Mouse (Mus musculus) lung, embryonic 16.5 days (tissue): ENCODE data around the gene Ssr4. TPM values are rescaled to one million over a fixed set of nuclear protein-coding genes. Genes with fewer than 3 reads are reported as not detected.
A peak's percentile ranks its signal among the peaks of the same experiment; 100 is the strongest.

Source experiments
- ATAC-seq: fragments of 200-750 bp; cut with Nextera tagmentation; 2 replicates; pipeline ENCODE4 v1.8.0; 2017; ENCODE audit warnings: low read depth, mild to moderate bottlenecking, moderate library complexity
- H3K27ac ChIP-seq: fragments of 300-500 bp; sonication (generic); 2 replicates; pipeline ENCODE4 v1.5.1; 2014; ENCODE audit warnings: mild to moderate bottlenecking, control low read depth, low read length
- H3K27me3 ChIP-seq: fragments of 300-500 bp; sonication (generic); 2 replicates; pipeline ENCODE4 v1.6.1; 2014; ENCODE audit warnings: low read depth, low read length, mixed read lengths; ENCODE audit not compliant: control insufficient read depth, insufficient read depth
- H3K36me3 ChIP-seq: fragments of 300-500 bp; sonication (generic); 2 replicates; pipeline ENCODE4 v1.6.1; 2014; ENCODE audit warnings: low read length; ENCODE audit not compliant: control insufficient read depth, insufficient read depth
- H3K4me1 ChIP-seq: fragments of 300-500 bp; sonication (generic); replicated peaks from 2 replicates; pipeline ENCODE4 v1.6.1; 2014; ENCODE audit warnings: low read length, mixed read lengths; ENCODE audit not compliant: control insufficient read depth, insufficient read depth
- H3K4me2 ChIP-seq: fragments of 300-500 bp; sonication (generic); 2 replicates; pipeline ENCODE4 v1.6.1; 2014; ENCODE audit warnings: low read depth, low read length, control low read depth
- H3K4me3 ChIP-seq: fragments of 300-500 bp; sonication (generic); 2 replicates; pipeline ENCODE4 v1.5.1; 2014; ENCODE audit warnings: mild to moderate bottlenecking, low read length, control low read depth
- H3K9ac ChIP-seq: fragments of 300-500 bp; sonication (generic); 2 replicates; pipeline ENCODE4 v1.6.1; 2014; ENCODE audit warnings: low read length, control low read depth
- H3K9me3 ChIP-seq: fragments of 300-500 bp; sonication (generic); 2 replicates; pipeline ENCODE4 v1.6.1; 2016; ENCODE audit warnings: low read length; ENCODE audit not compliant: control insufficient read depth
- WGBS: fragments of 180-500 bp; shearing (Covaris S2); extraction: QIAGEN DNeasy Blood & Tissue Kit; methylation state at CpG from one replicate; pipeline ENCODE4 v1.1.7; 2014; 5-methylcytosine and 5-hydroxymethylcytosine counted together
- polyA plus RNA-seq: library from polyadenylated mRNA; unstranded; fragments of >200 nt; fragmentation: Nextera tagmentation; extraction: Ambion mirVana; gene quantifications from 2 replicates; pipeline ENCODE4 v1.2.1, GENCODE M21; 2015

Ssr4 gene
- polyA plus RNA-seq, 1 experiment from 2014 or later, result 186 TPM

GRCm38 (mm10) chrX:73765311-73765710 is 21.5 kb upstream of the Ssr4 start:
- H3K9me3 ChIP-seq, result no peaks in the 10 kb centered on the region
- H3K4me1 ChIP-seq, result no peaks in the 10 kb centered on the region
- no peak overlapping the region for H3K27ac ChIP-seq
- peak; percentile 79 for ATAC-seq
- no peak overlapping the region for H3K4me3 ChIP-seq
- no peak overlapping the region for H3K9ac ChIP-seq
- WGBS, result 50% methylated on average over 1 of the region's 1 CpGs
- H3K36me3 ChIP-seq, result no peaks in the 10 kb centered on the region
- no peak overlapping the region for H3K4me2 ChIP-seq
- no peaks in the 10 kb centered on the region for H3K27me3 ChIP-seq

GRCm38 (mm10) chrX:73767267-73767666 is 19.6 kb upstream of the Ssr4 start:
- Histone ChIP-seq H3K4me3 (no peak overlapping the region), H3K4me2 (no peak overlapping the region), H3K27me3 (no peaks in the 10 kb centered on the region), H3K9ac (no peak overlapping the region), H3K27ac (no peak overlapping the region), H3K36me3 (no peaks in the 10 kb centered on the region), H3K4me1 (no peaks in the 10 kb centered on the region), H3K9me3 (no peaks in the 10 kb centered on the region)
- 60% methylated on average over 9 of the region's 9 CpGs for WGBS
- ATAC-seq, result no peak

GRCm38 (mm10) chrX:73774168-73774760 is 12.6 kb upstream of the Ssr4 start, which contains the start of gene Srpk3:
Srpk3 (plus strand) TSS chrX:73774405.
- 47% methylated on average over 9 of the region's 9 CpGs for WGBS
- Histone ChIP-seq H3K27me3 (no peaks in the 10 kb centered on the region), H3K4me2 (no peak within 1 kb of the TSS), H3K36me3 (0 out of 2 replicates have a peak, but pooled peaks cover 7% of the 10 kb centered on the region), H3K4me3 (no peak within 1 kb of the TSS), H3K9me3 (no peaks in the 10 kb centered on the region), H3K4me1 (no peaks in the 10 kb centered on the region), H3K27ac (no peak within 1 kb of the TSS; the same call in 1 of the 2 replicates), H3K9ac (no peak within 1 kb of the TSS)
- peak; percentile 29; the same call in 1 of the 2 replicates for ATAC-seq

- 0 out of 2 replicates have a peak, but pooled peaks cover 8% of the 10 kb centered on the region for H3K36me3 ChIP-seq
- H3K27me3 ChIP-seq, result no peaks in the 10 kb centered on the region
- H3K4me1 ChIP-seq, result no peaks in the 10 kb centered on the region
- no peak overlapping the region for H3K4me3 ChIP-seq
- H3K9ac ChIP-seq, result no peak overlapping the region
- no peak overlapping the region; the same call in 1 of the 2 replicates for H3K27ac ChIP-seq
- H3K4me2 ChIP-seq, result no peak overlapping the region
- H3K9me3 ChIP-seq, result no peaks in the 10 kb centered on the region
- ATAC-seq, result peak; percentile 84
- WGBS, result 63% methylated on average over 10 of the region's 10 CpGs
These were observed 11.9 kb upstream of the Ssr4 start for GRCm38 (mm10) chrX:73774802-73775483.

- H3K4me2 ChIP-seq, result no peak overlapping the region
- H3K4me3 ChIP-seq, result no peak overlapping the region
- 86% methylated on average over 3 of the region's 3 CpGs for WGBS
- no peak for ATAC-seq
- H3K9me3 ChIP-seq, result no peaks in the 10 kb centered on the region
- no peak overlapping the region for H3K9ac ChIP-seq
- peaks cover 6% of the 10 kb centered on the region for H3K4me1 ChIP-seq
- no peaks in the 10 kb centered on the region for H3K27me3 ChIP-seq
- no peak overlapping the region for H3K27ac ChIP-seq
- peaks cover 12% of the 10 kb centered on the region for H3K36me3 ChIP-seq
These were observed 4.6 kb upstream of the Ssr4 start for GRCm38 (mm10) chrX:73782227-73782626.

GRCm38 (mm10) chrX:73785666-73786065 is 1.2 kb upstream of the Ssr4 start:
- ATAC-seq, result no peak
- Histone ChIP-seq H3K27me3 (no peaks in the 10 kb centered on the region), H3K4me3 (peak overlapping the region; percentile 69), H3K9me3 (no peaks in the 10 kb centered on the region), H3K4me1 (peaks cover 12% of the 10 kb centered on the region), H3K4me2 (peak overlapping the region; percentile 66), H3K27ac (peak overlapping the region; percentile 93), H3K9ac (peak overlapping the region; percentile 66), H3K36me3 (peaks cover 3% of the 10 kb centered on the region)

- H3K4me3 ChIP-seq, result peak overlapping the region; percentile 69
- no peaks in the 10 kb centered on the region for H3K9me3 ChIP-seq
- H3K27ac ChIP-seq, result peak overlapping the region; percentile 79
- H3K36me3 ChIP-seq, result peaks cover 5% of the 10 kb centered on the region; the same call in 1 of the 2 replicates
- H3K4me2 ChIP-seq, result peak overlapping the region; percentile 62
- H3K27me3 ChIP-seq, result no peaks in the 10 kb centered on the region
- WGBS, result 20% methylated on average over 16 of the region's 22 CpGs
- ATAC-seq, result no peak; the same call in 1 of the 2 replicates
- peaks cover 12% of the 10 kb centered on the region for H3K4me1 ChIP-seq
- H3K9ac ChIP-seq, result peak overlapping the region; percentile 80
These were observed 364 bp downstream of the Ssr4 start for GRCm38 (mm10) chrX:73787225-73787558.

GRCm38 (mm10) chrX:73788501-73788900 is 1.7 kb downstream of the Ssr4 start:
- H3K4me3 ChIP-seq, result no peak overlapping the region; the same call in 1 of the 2 replicates
- peak overlapping the region; percentile 80; the same call in 1 of the 2 replicates for H3K9ac ChIP-seq

GRCm38 (mm10) chrX:73793039-73793438 is 6.2 kb downstream of the Ssr4 start:
- Histone ChIP-seq H3K9me3 (no peaks in the 10 kb centered on the region), H3K4me1 (peaks cover 4% of the 10 kb centered on the region; the same call in 1 of the 2 replicates), H3K27me3 (no peaks in the 10 kb centered on the region), H3K27ac (no peak overlapping the region), H3K4me3 (no peak overlapping the region), H3K36me3 (peaks cover 5% of the 10 kb centered on the region; the same call in 1 of the 2 replicates), H3K4me2 (no peak overlapping the region), H3K9ac (no peak overlapping the region)
- ATAC-seq, result no peak

More at GRCm38 (mm10) chrX:73788501-73788900, 1.7 kb downstream of the Ssr4 start:
- peaks cover 5% of the 10 kb centered on the region; the same call in 1 of the 2 replicates for H3K36me3 ChIP-seq
- peak overlapping the region; percentile 62 for H3K4me2 ChIP-seq
- H3K27ac ChIP-seq, result no peak overlapping the region
- no peaks in the 10 kb centered on the region for H3K9me3 ChIP-seq
- no peaks in the 10 kb centered on the region for H3K27me3 ChIP-seq
- peaks cover 12% of the 10 kb centered on the region for H3K4me1 ChIP-seq
- 76% methylated on average over 1 of the region's 1 CpGs for WGBS
- ATAC-seq, result no peak
